Mouse (Mus musculus) T-helper 2 cell (primary cell): Measurements from ENCODE around the gene Sem1.
"Not testable (repeated sequence)": the region's sequence is repeated elsewhere in the genome, so short reads cannot be mapped to it uniquely, and the experiment has no call there.

Experiments used
- in situ Hi-C: fragments of 300-600 bp; cut with MboI, MseI; formaldehyde crosslinking; loops from one replicate; pipeline ENCODE4 v1.15.1; 2025; ENCODE audit warnings: high pct_unique_total_duplicates

Sem1 gene

DNA sequence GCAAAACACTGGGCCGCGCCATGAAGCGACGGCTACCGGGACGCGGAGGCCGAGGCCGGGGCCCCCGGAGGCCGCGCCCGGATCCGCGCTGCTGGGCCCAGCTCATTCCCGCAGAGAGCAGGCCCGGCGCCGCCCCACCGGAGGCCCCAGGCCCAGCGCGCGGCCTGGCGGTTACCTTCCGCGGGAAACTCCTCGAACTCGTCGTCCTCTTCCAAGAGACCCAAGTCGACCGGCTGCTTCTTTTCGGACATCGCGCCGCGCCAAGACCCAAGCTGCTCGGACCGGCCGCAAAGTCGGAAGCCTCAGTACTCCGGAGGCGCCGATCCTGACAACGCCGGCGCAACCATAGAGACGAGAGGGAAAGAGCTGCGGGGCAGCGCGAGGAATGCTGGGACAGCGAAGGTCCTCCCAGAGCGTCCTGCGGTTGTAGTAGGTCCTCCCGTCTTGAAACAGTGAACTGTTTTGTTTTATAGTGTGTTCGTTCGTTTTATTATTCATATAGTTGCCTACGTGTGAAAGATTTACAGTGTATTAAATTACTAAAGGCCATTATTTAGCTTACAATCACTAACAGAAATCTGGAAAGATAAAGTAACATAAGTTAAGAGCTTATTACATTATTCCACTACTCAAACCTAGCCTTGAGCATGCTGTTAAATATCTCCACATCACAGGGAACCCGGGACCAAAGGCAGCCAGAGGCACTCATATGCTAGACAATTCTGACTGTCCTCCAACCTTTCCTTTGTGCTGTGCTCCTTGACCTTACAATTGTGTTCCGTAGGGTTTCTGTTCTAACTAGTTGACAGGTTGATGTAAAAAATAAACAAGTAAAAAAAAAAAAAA lies at the start of gene Sem1:
Sem1 (minus strand) TSS at position 360 of the 846 bp plus-strand sequence.
- in situ Hi-C loops = loop anchor here (25.0 kb wide), 1 partner anchor 441 kb away; no protein-coding TSS in a partner anchor

DNA sequence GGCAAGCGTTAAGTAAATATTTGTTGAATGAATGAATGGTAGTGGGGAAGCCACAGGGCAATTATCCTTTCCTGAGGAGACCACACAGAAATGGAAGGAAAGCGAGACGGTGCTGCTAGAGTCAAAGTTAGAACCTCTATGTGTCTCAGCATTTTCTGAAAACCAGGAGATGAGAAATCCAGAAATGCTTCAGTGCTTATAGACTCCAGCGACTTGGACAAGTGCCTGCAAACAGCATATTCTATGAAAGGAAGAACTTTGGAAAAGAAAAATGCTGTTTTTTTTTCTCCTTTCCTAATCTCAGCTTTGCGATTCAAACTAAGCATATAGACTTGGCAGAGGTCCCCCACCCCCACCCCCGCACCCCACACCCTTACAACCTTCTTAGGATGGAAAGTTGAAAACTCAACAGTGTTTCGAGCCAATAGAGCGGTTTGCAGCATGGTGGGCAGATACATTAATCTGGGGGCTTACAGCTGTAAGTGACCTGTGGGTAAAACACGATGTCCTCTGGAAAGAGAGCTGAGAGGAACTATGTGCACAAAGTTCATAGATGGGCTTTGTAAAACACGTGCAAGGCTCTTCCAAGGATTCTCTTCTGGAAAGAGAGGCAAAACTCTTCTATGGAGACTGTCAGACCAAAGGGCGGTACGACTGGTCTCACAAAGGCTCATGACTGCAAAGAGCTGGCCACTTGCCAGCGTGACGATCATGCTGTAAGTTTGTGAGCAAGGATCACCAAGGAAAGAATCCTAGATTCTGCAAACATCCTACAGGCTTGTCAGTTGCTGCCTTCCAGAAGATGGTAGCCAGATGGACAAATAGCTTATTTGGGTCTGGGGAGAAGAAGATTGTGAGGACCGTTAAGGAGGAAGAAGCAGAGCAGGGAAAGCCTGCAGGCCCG lies 44.6 kb upstream of the Sem1 start:
- in situ Hi-C loops = no loop called here

DNA sequence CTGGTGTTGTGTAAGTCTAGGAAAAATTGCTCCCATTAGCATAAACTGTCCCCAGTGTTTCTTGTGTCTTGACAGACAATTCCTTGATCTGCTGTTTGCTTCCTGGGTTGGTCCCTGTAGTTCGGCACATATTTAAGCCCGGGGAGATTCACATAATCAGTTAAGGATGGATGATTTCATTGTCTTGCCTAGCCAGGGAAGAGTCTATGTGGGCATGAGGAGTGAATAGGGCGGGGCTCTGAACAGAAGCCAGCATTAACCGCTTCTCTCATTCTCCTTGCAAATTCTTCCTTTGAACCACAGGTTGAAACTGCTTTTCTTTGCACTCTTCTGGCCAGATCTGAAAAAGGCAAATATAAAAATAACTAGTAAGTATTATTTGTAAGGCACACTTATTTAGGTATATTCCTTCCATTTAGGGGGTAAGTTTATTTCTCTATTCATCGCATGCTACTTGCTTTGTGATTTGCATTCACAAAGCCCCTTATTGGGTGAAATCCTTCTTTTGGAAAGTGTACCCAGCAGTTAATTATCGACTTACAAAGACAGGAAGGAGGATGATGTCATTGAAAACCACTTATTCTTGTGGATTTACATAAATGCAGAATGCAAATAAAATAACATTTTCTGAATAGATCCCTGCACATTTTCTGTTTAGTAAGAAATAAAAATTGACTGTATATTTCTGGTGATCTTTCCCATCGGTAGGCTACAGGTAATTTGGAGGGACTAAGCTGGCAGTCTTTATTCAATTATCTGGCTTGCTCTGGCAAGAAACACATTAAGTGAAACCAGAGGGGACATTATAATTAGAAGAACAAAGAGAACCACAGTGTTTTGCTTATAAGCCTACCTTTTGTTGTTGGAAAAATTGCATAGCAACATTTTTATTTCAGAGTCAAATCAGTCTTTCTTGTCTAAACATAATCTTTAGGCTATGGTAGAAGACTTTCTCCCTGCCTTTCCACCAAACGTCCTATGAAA lies 25.4 kb upstream of the Sem1 start:
- in situ Hi-C loops = no loop called here

DNA sequence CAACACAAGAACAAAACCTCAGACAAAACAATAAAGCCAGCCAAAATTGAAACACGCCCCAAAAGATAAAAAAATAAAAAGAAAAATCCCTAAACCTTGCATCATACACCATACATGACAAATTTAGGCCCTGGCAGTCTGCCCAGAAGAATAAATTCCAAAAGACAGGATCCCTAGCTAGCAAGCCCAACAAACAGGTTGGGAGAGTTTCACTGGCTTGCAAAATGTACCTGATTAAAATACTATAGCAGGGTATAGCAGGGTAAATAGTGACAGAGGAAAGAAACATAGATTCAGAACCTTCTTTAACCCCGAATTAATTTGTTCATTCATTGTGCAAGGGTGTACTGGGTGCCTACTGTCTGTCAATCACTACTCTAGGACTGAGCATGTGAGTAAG lies 7.8 kb upstream of the Sem1 start:
- in situ Hi-C loops = loop anchor here (25.0 kb wide), 1 partner anchor 449 kb away; no protein-coding TSS in a partner anchor

DNA sequence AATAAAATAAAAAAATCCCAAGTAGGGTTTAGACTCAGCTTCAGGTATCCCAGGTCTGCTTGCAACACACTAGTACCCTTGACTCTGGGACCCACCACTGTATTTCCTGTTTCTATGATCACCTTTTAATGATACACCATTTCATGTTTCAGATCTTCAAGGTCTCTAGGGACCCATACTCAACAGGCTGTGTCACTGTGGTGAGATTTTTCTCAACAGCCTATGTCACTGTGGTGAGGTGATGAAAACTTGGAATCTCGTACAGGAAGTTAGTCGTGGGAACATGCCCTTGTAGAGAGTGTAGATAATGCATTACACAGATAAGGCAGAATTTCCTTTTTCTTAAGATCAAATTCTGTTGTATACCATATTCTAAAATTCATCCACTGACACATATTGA lies 3.4 kb upstream of the Sem1 start:
- in situ Hi-C loops = loop anchor here (25.0 kb wide), 1 partner anchor 445 kb away; no protein-coding TSS in a partner anchor

DNA sequence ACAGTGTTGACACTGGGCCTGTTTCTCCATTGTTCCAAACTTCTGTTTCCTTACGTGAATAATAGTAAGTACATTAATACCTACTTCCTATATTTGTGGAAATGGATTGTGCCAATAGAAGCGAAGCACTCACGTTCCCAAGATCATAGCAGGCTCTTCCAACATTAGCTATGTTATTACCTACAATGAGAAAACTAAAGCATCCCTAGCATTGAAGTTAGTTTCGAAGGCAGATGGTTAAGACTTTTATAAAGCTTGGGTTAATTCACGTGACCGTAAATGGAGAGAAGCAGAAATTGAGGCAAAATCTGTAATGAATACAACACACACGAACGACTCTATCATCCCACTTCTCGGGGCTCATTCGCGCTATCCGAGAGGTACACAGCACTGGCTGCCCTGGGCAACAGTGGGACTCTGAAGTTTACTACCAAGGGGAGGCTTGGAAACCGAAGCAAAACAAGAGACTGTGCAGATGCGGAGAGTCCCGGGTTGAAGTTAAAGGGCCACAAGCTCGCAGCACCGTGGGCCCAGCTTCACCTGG lies 650 bp downstream of the Sem1 start:
- in situ Hi-C loops = loop anchor here (25.0 kb wide), 1 partner anchor 441 kb away; no protein-coding TSS in a partner anchor

DNA sequence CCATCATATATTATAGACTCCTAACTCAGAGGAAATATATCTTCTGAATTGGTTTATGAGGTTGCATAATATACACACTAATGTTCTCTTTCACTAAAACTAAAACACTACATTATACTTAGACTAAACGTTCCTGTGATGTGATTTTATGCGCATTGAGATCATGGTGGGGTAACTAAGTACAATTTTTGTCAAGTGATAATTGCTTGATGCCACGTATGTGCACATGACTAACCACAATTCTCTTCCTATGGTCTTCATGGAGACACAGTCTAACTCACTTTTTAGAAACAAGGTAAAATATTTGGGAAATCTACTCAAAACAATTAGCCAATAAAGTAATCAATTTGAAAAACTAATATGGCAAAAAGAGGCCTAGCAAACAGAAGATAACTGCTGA lies 1.2 kb downstream of the Sem1 start:
- in situ Hi-C loops = loop anchor here (25.0 kb wide), 1 partner anchor 440 kb away; no protein-coding TSS in a partner anchor

DNA sequence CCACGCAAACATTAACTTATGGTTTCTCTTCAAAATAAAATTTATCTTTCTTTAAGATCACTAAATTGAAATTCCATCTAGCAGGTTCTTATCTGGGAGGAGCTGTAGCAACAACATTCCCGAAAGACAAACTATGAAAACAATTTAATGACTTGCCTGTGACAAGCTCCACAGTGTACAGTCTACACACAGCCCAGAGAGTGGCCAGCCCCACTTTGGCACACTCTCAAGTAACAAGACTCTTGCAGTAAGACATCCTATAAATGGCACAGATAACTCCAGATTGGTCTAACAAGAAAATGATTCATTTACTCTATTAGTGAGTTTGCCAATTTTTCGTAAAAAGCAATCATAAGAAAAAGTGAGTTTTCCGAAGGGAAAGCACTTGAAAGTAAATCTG lies 2.7 kb downstream of the Sem1 start:
- in situ Hi-C loops = loop anchor here (25.0 kb wide), 1 partner anchor 438 kb away; no protein-coding TSS in a partner anchor

DNA sequence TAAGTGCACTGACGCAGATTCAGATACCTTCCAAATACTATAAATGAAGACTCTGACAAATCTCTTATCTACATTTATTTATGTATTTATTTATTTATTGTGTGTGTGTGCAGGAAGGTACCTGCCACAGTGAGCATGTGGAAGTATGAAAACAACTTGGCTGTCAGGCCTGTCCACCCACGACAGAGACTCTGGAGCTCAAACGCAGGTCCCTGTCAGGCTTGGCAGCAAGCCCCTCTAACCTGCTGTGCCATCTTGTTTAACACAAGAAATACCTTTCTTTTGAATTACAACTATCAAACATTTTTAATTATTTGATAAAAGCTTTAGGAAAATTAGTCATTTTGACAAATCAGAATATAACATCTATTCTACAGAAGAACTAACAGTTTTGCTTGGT lies 10.0 kb downstream of the Sem1 start:
- in situ Hi-C loops = loop anchor here (10.0 kb wide), 1 partner anchor 934 kb away; no protein-coding TSS in a partner anchor

DNA sequence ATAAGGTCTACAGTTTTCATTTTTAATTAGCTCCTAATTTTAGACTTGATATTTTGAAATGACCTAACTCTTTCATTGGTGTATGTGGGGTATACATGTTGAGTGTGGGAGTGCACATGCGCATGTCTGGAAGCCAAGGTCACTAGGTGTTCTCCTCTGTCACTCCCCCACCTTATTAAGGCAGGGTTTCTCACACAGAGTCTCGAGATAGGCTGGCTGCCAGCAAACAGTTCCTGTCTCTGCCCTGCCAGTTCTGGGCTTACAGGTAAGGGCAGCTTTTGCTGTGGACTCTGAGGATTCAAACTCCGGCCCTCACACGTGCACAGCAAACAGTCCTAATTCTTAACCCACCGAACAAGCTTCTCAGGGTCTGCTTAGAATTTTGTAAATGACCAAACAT lies 14.8 kb downstream of the Sem1 start:
- in situ Hi-C loops = loop anchor here (10.0 kb wide), 1 partner anchor 929 kb away; no protein-coding TSS in a partner anchor

DNA sequence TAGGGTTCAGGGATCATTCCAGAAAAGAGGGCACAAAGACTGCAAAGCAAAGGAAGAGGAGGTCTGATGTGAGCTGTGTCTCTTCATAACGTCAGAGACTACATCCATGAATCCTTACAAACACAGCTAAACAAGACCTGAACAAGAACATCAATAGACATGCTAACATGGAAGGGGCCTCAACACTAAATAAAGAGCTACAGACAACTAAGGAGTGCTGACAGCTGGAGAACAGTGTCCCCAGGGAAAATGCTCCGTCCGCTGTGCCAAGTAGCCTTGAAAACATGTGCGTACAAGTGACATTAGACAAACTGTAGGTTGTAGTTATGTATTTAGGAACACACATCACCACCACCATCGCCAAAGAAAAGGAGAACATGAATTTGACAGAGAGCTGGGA lies 15.7 kb downstream of the Sem1 start:
- in situ Hi-C loops = loop anchor here (10.0 kb wide), 1 partner anchor 928 kb away; no protein-coding TSS in a partner anchor

DNA sequence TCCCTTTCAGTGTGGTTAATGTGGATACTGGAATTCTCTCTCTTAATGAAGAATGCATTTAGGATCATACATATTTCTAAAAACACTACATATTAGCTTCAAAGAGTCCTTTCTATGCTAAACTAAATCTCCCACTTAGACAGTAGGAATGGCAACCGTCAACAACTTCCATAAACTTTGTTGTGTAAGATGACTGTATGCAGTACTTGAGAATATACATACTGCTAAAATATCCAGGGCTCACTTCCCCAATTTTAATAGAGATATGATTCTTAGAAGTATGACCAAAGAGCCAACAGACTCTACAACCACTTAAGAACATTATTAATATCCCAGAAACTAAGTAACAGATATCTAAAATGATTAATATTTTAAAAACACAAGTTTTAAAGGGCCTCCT lies 20.8 kb downstream of the Sem1 start:
- in situ Hi-C loops = no loop called here

DNA sequence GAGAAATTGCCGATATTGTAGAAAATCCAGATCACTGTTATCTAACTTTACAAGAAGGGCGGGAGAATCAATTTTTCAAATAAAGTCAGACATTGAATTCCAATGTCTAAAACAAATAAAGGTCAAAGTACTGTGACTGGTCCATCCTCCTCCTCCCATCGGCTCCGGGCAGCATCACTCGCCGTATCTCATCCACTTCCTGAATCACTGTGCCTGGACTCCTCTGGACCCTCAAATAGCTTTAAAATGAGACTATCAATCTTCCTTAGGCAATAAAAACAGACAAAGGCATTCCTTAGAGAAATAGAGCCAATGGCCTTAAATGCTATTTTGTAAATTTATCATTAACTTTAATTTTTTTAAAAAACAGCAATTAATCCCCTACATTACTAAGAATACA lies 26.5 kb downstream of the Sem1 start:
- in situ Hi-C loops = no loop called here

DNA sequence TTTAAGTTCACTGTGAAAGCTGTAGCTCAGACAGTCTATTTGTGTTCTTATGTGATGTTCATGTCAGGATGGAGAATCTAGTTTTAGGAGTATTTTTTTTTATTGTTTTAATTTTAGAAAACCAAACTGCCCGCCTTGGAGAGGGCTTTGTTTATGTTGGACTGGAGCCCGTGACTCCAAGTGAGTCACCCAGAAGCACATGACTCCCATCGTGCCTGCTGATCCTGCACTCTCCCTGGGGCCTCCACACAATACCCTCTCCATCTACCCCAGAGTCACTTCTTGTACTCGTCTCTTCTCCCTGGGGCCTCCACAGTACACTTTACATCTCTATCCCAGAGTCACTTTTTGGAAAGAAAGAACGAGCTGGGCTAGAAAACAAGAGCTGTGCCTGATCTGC lies 30.5 kb downstream of the Sem1 start:
- in situ Hi-C loops = no loop called here

DNA sequence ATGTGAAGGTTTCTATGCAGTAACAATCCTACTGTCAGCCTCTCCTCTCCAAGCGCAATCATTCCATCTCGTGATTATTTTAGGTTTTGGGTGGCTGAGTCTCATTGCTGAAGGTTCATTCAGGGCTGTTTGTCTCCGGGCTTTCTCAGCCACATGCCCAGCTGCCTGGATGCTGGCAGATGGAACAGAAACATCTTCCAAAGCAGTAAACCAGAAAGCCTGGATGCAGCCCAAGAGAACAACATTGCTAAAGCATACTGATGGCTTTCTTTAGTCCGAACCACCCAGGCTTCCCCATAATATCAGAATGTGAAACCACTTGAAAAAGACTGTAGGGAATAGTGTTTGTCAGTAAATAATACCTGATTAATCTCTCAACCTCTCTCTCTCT lies 34.2 kb downstream of the Sem1 start:
- in situ Hi-C loops = no loop called here

DNA sequence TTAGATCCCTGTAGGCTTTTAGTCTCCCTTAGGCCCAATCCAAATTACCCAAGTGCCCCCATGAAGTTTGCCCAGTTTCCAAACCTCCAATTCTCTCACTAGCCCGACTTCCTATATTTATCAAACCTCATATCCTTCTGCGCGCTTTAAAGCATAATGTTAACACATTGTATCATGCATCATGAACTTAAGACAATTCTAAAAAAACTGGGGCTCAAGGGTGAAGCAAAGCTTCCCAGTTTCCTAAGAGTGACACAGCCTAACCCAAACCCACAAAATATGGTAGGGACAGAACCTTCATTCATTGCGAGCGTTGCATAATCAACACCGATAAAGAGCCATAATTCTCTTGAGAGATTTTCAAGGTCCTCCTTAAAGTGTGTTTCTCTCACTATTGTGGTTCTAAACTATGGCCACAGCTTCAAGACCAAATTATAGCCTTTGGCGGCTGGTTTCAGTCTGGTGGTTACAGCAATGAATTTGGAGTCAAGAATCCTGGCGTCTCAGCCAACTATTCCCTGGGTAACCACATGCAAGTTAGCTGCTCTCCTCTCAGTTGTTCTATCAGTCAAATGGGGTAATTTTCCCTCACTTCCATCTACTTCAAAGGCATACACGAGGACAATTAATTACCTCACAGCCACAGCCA lies 34.7 kb downstream of the Sem1 start:
- in situ Hi-C loops = no loop called here

DNA sequence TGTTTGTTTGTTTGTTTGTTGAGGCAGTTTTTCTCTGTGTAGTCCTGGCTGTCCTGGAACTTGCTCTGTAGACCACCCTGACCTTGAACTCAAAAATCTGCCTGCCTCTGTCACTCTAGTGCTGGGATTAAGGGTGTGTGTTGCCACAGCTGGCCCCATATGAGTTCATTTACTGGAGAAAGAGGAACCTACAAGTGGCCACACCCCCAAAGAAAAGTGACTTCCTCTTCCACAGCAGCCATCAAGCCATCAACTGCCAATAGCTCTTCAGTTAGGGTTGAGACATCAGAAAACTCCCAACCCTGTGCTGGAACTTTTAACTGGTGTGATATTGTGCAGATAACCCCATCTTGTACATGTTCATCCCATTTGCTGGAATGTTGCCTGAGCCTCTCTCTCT lies 36.3 kb downstream of the Sem1 start:
- in situ Hi-C loops = no loop called here

DNA sequence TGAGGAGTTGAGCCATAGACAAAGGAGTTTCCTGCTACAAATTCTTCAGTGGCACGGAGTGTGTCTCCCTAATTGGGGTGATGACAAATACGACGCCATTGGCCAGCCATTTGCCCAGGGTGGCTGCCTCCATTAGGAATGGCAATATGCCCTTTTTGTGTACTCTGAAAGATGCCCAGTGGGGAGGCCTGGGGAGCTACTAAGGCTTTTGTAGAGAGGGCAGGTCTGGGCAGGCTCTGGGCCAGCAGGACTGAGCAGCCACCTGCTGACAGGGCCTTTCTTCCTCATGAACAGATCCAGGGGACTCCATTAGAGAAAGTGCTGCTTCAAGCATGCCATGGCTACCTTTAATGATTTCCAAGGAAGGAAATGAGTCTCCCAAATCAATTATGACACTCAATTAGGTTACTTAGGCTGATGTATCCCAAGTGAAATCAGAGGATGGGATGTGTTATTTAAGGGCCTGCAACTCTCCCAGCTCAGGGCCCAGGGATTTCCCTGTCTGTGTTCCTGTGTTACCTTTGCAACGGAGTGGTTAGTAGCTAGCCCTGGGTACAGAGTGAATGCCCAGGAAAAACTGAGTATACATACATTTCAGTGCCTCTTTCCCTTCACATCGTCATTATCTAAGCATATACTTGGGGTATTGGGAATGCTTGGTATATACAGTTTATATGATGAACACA lies 41.5 kb downstream of the Sem1 start:
- in situ Hi-C loops = no loop called here

DNA sequence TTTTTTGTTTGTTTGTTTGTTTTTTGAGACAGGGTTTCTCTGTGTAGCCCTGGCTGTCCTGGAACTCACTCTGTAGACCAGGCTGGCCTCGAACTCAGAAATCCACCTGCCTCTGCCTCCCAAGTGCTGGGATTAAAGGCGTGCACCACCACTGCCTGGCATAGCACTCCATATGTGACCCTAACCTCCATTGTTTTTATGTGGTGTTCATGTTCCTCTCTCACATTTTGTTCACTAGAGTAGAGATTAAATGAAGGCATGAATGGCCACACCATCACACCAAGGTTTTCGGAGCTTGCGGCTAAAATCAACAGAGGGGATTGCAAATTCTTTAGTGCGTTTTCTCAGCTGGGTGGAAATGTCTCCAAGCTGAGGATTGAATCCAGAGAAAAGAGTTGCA lies 42.1 kb downstream of the Sem1 start:
- in situ Hi-C loops = not testable (repeated sequence)
